Mouse (Mus musculus) ES-E14 (cell line): ENCODE data around the gene Scand1. TPM values are rescaled to one million over a fixed set of nuclear protein-coding genes. Genes with fewer than 3 reads are reported as not detected.

Experiments used
- DNase-seq: peaks from one replicate; pipeline ENCODE4 v3.0.0-alpha.2; 2013; ENCODE audit warnings: low read depth, low spot score
- H3K27ac ChIP-seq: 2 replicates; pipeline ENCODE4 v1.5.1; 2012; ENCODE audit warnings: low read depth, mild to moderate bottlenecking, low read length, moderate library complexity, mixed read lengths; ENCODE audit not compliant: poor library complexity, insufficient read depth, severe bottlenecking
- H3K36me3 ChIP-seq: 2 replicates; pipeline ENCODE4 v1.6.1; 2012; ENCODE audit warnings: mild to moderate bottlenecking, low read length, moderate library complexity, mixed read lengths; ENCODE audit not compliant: control insufficient read depth, poor library complexity, insufficient read depth, severe bottlenecking
- H3K4me1 ChIP-seq, 2 experiments: fragments of 150-350 bp in 1 of 2; sonication (generic) in 1 of 2; 2 replicates each; pipeline ENCODE4 v1.6.1; 2012; ENCODE audit warnings: low read length in 2 of 2, mild to moderate bottlenecking in 1 of 2, mixed read lengths in 1 of 2; ENCODE audit not compliant: control insufficient read depth in 2 of 2, insufficient read depth in 2 of 2, poor library complexity in 1 of 2
- H3K4me3 ChIP-seq, 2 experiments: fragments of 150-350 bp in 1 of 2; sonication (generic) in 1 of 2; 2 replicates each; pipeline ENCODE4 v1.5.1; 2012; ENCODE audit warnings: low read length in 2 of 2, low read depth in 1 of 2, mild to moderate bottlenecking in 1 of 2, mixed read lengths in 1 of 2; ENCODE audit not compliant: insufficient read depth in 1 of 2, poor library complexity in 1 of 2, severe bottlenecking in 1 of 2
- H3K9ac ChIP-seq: 2 replicates; pipeline ENCODE4 v1.6.1; 2012; ENCODE audit warnings: low read depth, mild to moderate bottlenecking, low read length, mixed read lengths; ENCODE audit not compliant: poor library complexity, insufficient read depth, severe bottlenecking
- H3K9me3 ChIP-seq: fragments of 150-350 bp; sonication (generic); 2 replicates; pipeline ENCODE4 v1.6.1; 2012; ENCODE audit warnings: low read depth, mild to moderate bottlenecking, low read length; ENCODE audit not compliant: control insufficient read depth, insufficient read depth
- CHD2 ChIP-seq: IDR thresholded peaks from 2 replicates; pipeline ENCODE4 v1.6.1; 2014; ENCODE audit warnings: mild to moderate bottlenecking, low read depth, low read length, inconsistent platforms
- HCFC1 ChIP-seq: IDR thresholded peaks from 2 replicates; pipeline ENCODE4 v1.6.1; 2012; ENCODE audit warnings: low read length, inconsistent platforms, borderline replicate concordance; ENCODE audit not compliant: insufficient read depth
- MAFK ChIP-seq: IDR thresholded peaks from 2 replicates; pipeline ENCODE4 v1.6.1; 2014; ENCODE audit warnings: mild to moderate bottlenecking, low read depth, low read length, inconsistent platforms; ENCODE audit not compliant: insufficient read depth
- ZC3H11A ChIP-seq: IDR thresholded peaks from 2 replicates; pipeline ENCODE4 v1.6.1; 2012; ENCODE audit warnings: low read depth, mild to moderate bottlenecking, inconsistent platforms, low read length, borderline replicate concordance
- ZNF384 ChIP-seq: IDR thresholded peaks from 2 replicates; pipeline ENCODE4 v1.6.1; 2012; ENCODE audit warnings: low read depth, low read length, inconsistent platforms
- in situ Hi-C, 2 experiments: fragments of 600-800 bp; cut with MboI; formaldehyde crosslinking; loops; one replicate each; pipeline ENCODE4 v1.15.1; 2025; ENCODE audit warnings: low sequenced_read_pairs in 2 of 2, inconsistent platforms in 1 of 2; ENCODE audit not compliant: unreplicated experiment in 2 of 2
- total RNA-seq: library from RNA; depleted of rRNA; stranded (reverse); fragments of 300-350 nt; gene quantifications from 2 replicates; pipeline ENCODE4 v1.2.3, GENCODE M21; 2012; rRNA removed

Scand1 gene
- total RNA-seq, 1 experiment: 26.0 TPM

- Histone ChIP-seq H3K9ac (no peak overlapping the region), H3K27ac (no peak overlapping the region), H3K4me3 (no peak overlapping the region), H3K9me3 (no peaks in the 10 kb centered on the region), H3K36me3 (peaks cover 9% of the 10 kb centered on the region), H3K4me1 (peaks cover 0 to 3% of the 10 kb centered on the region in 2 experiments; a peak in 1 of 4 replicates)
- in situ Hi-C loops: no loop called here
- no peak for TF ChIP-seq ZC3H11A
- no peak for TF ChIP-seq ZNF384
- TF ChIP-seq MAFK: no peak
- no peak for TF ChIP-seq HCFC1
- DNase-seq: no peak
Measured at GRCm38 (mm10) chr2:156267636-156268035, 44.9 kb downstream of the Scand1 start.

GRCm38 (mm10) chr2:156263204-156263893 lies 49.2 kb downstream of the Scand1 start:
- Histone ChIP-seq H3K4me1 (peaks cover 0 to under 1% of the 10 kb centered on the region in 2 experiments; a peak in 1 of 4 replicates), H3K4me3 (no peak overlapping the region), H3K9ac (no peak overlapping the region), H3K9me3 (no peaks in the 10 kb centered on the region), H3K27ac (no peak overlapping the region), H3K36me3 (peaks cover 9% of the 10 kb centered on the region)
- no peak for DNase-seq
- TF ChIP-seq MAFK (no peak), ZNF384 (no peak), HCFC1 (no peak), CHD2 (no peak), ZC3H11A (no peak)
- in situ Hi-C loops: no loop called here

Other genes with a start within 250 kb of the Scand1 start
- gene Spag4, start 247.5 kb downstream of the Scand1 start, total RNA-seq: 1.9 and 2.6 TPM in 2 replicates
- 42.8 and 66.1 TPM in 2 replicates for gene Cpne1, start 200.7 kb downstream of the Scand1 start, total RNA-seq
- 21.8 and 22.1 TPM in 2 replicates for gene Rbm12, start 200.7 kb downstream of the Scand1 start, total RNA-seq
- gene Gm28036, start 185.6 kb downstream of the Scand1 start, total RNA-seq: 19.5 and 23.0 TPM in 2 replicates
- 211 and 216 TPM in 2 replicates for gene Romo1, start 168.7 kb downstream of the Scand1 start, total RNA-seq
- gene Nfs1, start 168.5 kb downstream of the Scand1 start, total RNA-seq: 40.2 and 41.6 TPM in 2 replicates
- gene Rbm39, start 132.5 kb downstream of the Scand1 start, total RNA-seq: 399 and 411 TPM in 2 replicates
- 44.1 and 51.9 TPM in 2 replicates for gene Phf20, start 116.2 kb downstream of the Scand1 start, total RNA-seq
- gene Cnbd2, start 405 bp downstream of the Scand1 start, total RNA-seq: 1.6 and 2.9 TPM in 2 replicates
- gene Epb41l1, start 108.2 kb upstream of the Scand1 start, total RNA-seq: 20.5 and 27.3 TPM in 2 replicates
- gene Aar2, start 234.9 kb upstream of the Scand1 start, total RNA-seq: 23.0 and 25.0 TPM in 2 replicates